Mouse (Mus musculus): ENCODE measurements around the gene Lypd5.

DNA sequence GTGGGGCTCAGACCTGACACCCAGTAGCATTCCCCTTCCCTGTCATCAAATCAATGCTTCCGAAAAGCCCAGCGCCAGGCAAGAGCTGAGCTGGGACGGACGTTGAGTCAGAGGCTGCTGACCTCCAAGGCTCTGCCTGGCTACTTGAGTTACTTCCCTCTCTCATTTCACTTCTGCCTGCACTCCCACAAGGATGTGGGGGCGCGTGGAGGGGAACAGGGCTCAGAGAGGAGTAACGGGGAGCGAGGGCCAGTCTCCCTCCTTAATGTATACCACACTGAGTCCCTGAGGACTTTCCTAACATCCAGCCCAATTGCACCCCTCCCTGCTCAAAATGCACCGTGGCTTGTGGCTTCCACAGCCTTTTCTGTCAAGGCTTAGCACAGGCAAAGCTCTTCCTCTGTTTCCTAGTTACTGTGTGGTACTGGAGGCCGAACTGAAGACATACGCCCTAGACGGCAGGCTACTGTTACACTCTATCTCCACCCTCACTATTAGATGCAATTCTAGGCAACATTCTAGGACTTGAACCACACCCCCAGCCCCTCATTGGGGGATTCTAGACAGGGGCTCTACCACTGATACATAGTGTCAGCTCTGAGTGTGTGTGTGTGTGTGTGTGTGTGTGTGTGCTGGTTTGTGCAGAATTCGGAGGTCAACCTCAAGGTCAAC lies 40.7 kb downstream of the Lypd5 start:
- TF ChIP-seq CHD2 (IDR thresholded peaks at IDR 0.05; ENCODE audit: low read depth, low read length) (no peak), ZC3H11A (IDR thresholded peaks at IDR 0.05; ENCODE audit: borderline replicate concordance, low read depth, low read length) (no peak), ZNF384 (IDR thresholded peaks at IDR 0.05; ENCODE audit: low read depth, low read length) (no peak), MAFK (IDR thresholded peaks at IDR 0.05; ENCODE audit: insufficient read depth, low read depth, low read length) (no peak)

Measured in ES-E14 (cell line).